Mouse (Mus musculus): ENCODE measurements around the gene Rerg.

Gene Rerg

GRCm38 (mm10) chr6:137135506-137136391 is 34.5 kb downstream of the Rerg start:
- in situ Hi-C loops (cut with MseI, MboI) = no loop called here

GRCm38 (mm10) chr6:137131794-137132193 is 38.5 kb downstream of the Rerg start:
- in situ Hi-C loops (cut with MseI, MboI) = no loop called here

GRCm38 (mm10) chr6:137131349-137131748 is 38.9 kb downstream of the Rerg start:
- in situ Hi-C loops (cut with MseI, MboI) = no loop called here

GRCm38 (mm10) chr6:137126861-137127260 is 43.4 kb downstream of the Rerg start:
- in situ Hi-C loops (cut with MseI, MboI) = no loop called here

- in situ Hi-C loops (cut with MseI, MboI) = no loop called here
Measured at GRCm38 (mm10) chr6:137126224-137126623, 44.1 kb downstream of the Rerg start.

- in situ Hi-C loops (cut with MseI, MboI) = no loop called here
Measured at GRCm38 (mm10) chr6:137125433-137125832, 44.9 kb downstream of the Rerg start.

- in situ Hi-C loops (cut with MseI, MboI) = no loop called here
Measured at GRCm38 (mm10) chr6:137125006-137125405, 45.3 kb downstream of the Rerg start.

GRCm38 (mm10) chr6:137116849-137117473 is 53.3 kb downstream of the Rerg start:
- in situ Hi-C loops (cut with MseI, MboI) = no loop called here

GRCm38 (mm10) chr6:137114859-137115258 is 55.4 kb downstream of the Rerg start:
- in situ Hi-C loops (cut with MseI, MboI) = no loop called here

GRCm38 (mm10) chr6:137111266-137111813 is 59.0 kb downstream of the Rerg start:
- in situ Hi-C loops (cut with MseI, MboI) = no loop called here

GRCm38 (mm10) chr6:137110778-137111174 is 59.5 kb downstream of the Rerg start:
- in situ Hi-C loops (cut with MseI, MboI) = no loop called here

GRCm38 (mm10) chr6:137109811-137110777 is 60.2 kb downstream of the Rerg start:
- in situ Hi-C loops (cut with MseI, MboI) = no loop called here

GRCm38 (mm10) chr6:137105285-137105684 is 65.0 kb downstream of the Rerg start:
- in situ Hi-C loops (cut with MseI, MboI) = no loop called here

- in situ Hi-C loops (cut with MseI, MboI) = no loop called here
Measured at GRCm38 (mm10) chr6:137102662-137103179, 67.6 kb downstream of the Rerg start.

- in situ Hi-C loops (cut with MseI, MboI) = no loop called here
Measured at GRCm38 (mm10) chr6:137101886-137102661, 68.2 kb downstream of the Rerg start.

GRCm38 (mm10) chr6:137100259-137100658 is 70.0 kb downstream of the Rerg start:
- in situ Hi-C loops (cut with MseI, MboI) = no loop called here

GRCm38 (mm10) chr6:137098232-137099191 is 71.8 kb downstream of the Rerg start:
- in situ Hi-C loops (cut with MseI, MboI) = loop anchor here (5.0 to 10.0 kb wide), 2 partner anchors 69 to 76 kb away; partner anchors contain the start of gene Rerg (in 1 of the 2)

- in situ Hi-C loops (cut with MseI, MboI) = loop anchor here in 1 of 2 experiments (10.0 kb wide), 1 partner anchor 80 kb away; the partner anchor contains the start of gene Rerg
Measured at GRCm38 (mm10) chr6:137094475-137094874, 75.8 kb downstream of the Rerg start.

GRCm38 (mm10) chr6:137088469-137088868 is 81.8 kb downstream of the Rerg start:
- in situ Hi-C loops (cut with MseI, MboI) = no loop called here

Measured in mouse trophoblast stem cell (cell line).